Comparison of ENCODE assay signal across 8 mouse cellular contexts in genomic region chr11:95006525-95007219, GRCm38 (mm10). TPM values are rescaled to one million over a fixed set of nuclear protein-coding genes. Genes with fewer than 3 reads are reported as not detected.
A peak's percentile ranks its signal among the peaks of the same experiment; 100 is the strongest.
DNase-seq lines count a peak whose midpoint lies in the region; ATAC-seq lines count a peak whose summit lies in the region.

No protein-coding gene starts in this region.

- peaks cover 12% of the 10 kb centered on the region; the same call in 1 of the 2 replicates for H3K36me3 ChIP-seq in intestine, embryonic 16.5 days (ENCODE audit: control insufficient read depth, insufficient read depth, low read length)
- peaks cover 19% of the 10 kb centered on the region for H3K36me3 ChIP-seq in midbrain, embryonic 15.5 days (replicated peaks)

- H3K9me3 ChIP-seq in intestine, embryonic 16.5 days (ENCODE audit: control insufficient read depth, low read length), result no peaks in the 10 kb centered on the region
- H3K9me3 ChIP-seq in midbrain, embryonic 15.5 days, result no peaks in the 10 kb centered on the region

- WGBS in intestine, embryonic 16.5 days, result 1% methylated on average over 27 of the region's 27 CpGs
- WGBS in midbrain, embryonic 15.5 days, result 1% methylated on average over 27 of the region's 27 CpGs

- H3K27me3 ChIP-seq in intestine, embryonic 16.5 days (replicated peaks; ENCODE audit: control insufficient read depth, insufficient read depth, low read length), result no peaks in the 10 kb centered on the region
- H3K27me3 ChIP-seq in midbrain, embryonic 15.5 days (replicated peaks), result no peaks in the 10 kb centered on the region

- peak overlapping the region; percentile 63 for H3K9ac ChIP-seq in intestine, embryonic 16.5 days (ENCODE audit: low read depth, low read length)
- H3K9ac ChIP-seq in midbrain, embryonic 15.5 days, result peak overlapping the region; percentile 47

- peak overlapping the region; percentile 54 for H3K27ac ChIP-seq in intestine, embryonic 16.5 days (ENCODE audit: low read length)
- peak overlapping the region; percentile 82 for H3K27ac ChIP-seq in midbrain, embryonic 15.5 days

- peaks cover 25% of the 10 kb centered on the region for H3K4me1 ChIP-seq in intestine, embryonic 16.5 days (ENCODE audit: control insufficient read depth, insufficient read depth, low read length)
- H3K4me1 ChIP-seq in midbrain, embryonic 15.5 days, result peaks cover 41% of the 10 kb centered on the region

- peak overlapping the region; percentile 47 for H3K4me3 ChIP-seq in intestine, embryonic 16.5 days (ENCODE audit: low read length)
- H3K4me3 ChIP-seq in midbrain, embryonic 15.5 days, result peak overlapping the region; percentile 39

- DNase-seq in urinary bladder, adult 18-20 months (ENCODE audit: low spot score in 2 of 2), result peak; percentile 69 to 75
- no peak for DNase-seq in urinary bladder, postnatal 10 days (ENCODE audit: low spot score)
- DNase-seq in embryo, embryonic 11.5 days (ENCODE audit: low read depth, low spot score), result peak; percentile 67
- peak; percentile 72 to 86 for DNase-seq in gastrocnemius, postnatal 4 days (ENCODE audit: low spot score in 2 of 2)
- peak; percentile 95 for DNase-seq in liver
- peak; percentile 86 to 87 for DNase-seq in spleen, postnatal 36 days (ENCODE audit: low spot score in 2 of 2)

- peak overlapping the region; percentile 66 for H3K4me2 ChIP-seq in intestine, embryonic 16.5 days (ENCODE audit: low read depth, low read length)
- peak overlapping the region; percentile 80 for H3K4me2 ChIP-seq in midbrain, embryonic 15.5 days

- peak; percentile 74 for ATAC-seq in intestine, embryonic 16.5 days
- peak; percentile 55 for ATAC-seq in midbrain, embryonic 15.5 days (replicated peaks)

RNA-seq across cellular contexts. Expression of gene Samd14, which starts 3.0 kb away (rescaled TPM):
- total RNA-seq in gastrocnemius, postnatal 4 days (2021), result 10 to 100 TPM; 10.8 to 11.4 TPM
- polyA plus RNA-seq in intestine, embryonic 16.5 days (2015; fragmentation: Nextera tagmentation; extraction: Ambion mirVana), result 13.2 and 13.6 TPM in 2 replicates
- polyA plus RNA-seq in midbrain, embryonic 15.5 days (2015; fragmentation: Nextera tagmentation; extraction: Ambion mirVana), result 171 and 177 TPM in 2 replicates

RNA-seq across cellular contexts. Expression of gene Ppp1r9b, which starts 15.8 kb away (rescaled TPM):
- 10 to 100 TPM; 64.9 to 69.2 TPM for total RNA-seq in gastrocnemius, postnatal 4 days (2021)
- 5.2 and 5.6 TPM in 2 replicates for polyA plus RNA-seq in intestine, embryonic 16.5 days (2015; fragmentation: Nextera tagmentation; extraction: Ambion mirVana)
- polyA plus RNA-seq in midbrain, embryonic 15.5 days (2015; fragmentation: Nextera tagmentation; extraction: Ambion mirVana), result 20.5 and 22.2 TPM in 2 replicates

RNA-seq across cellular contexts. Expression of gene Sgca, which starts 30.5 kb away (rescaled TPM):
- total RNA-seq in gastrocnemius, postnatal 4 days (2021), result 100 to 1,000 TPM; 169 to 222 TPM
- polyA plus RNA-seq in intestine, embryonic 16.5 days (2015; fragmentation: Nextera tagmentation; extraction: Ambion mirVana), result 0.26 and 0.36 TPM in 2 replicates
- polyA plus RNA-seq in midbrain, embryonic 15.5 days (2015; fragmentation: Nextera tagmentation; extraction: Ambion mirVana), result not detected in 2 replicates

RNA-seq across cellular contexts. Expression of gene Pdk2, which starts 34.5 kb away (rescaled TPM):
- 100 to 1,000 TPM; 254 to 274 TPM for total RNA-seq in gastrocnemius, postnatal 4 days (2021)
- polyA plus RNA-seq in intestine, embryonic 16.5 days (2015; fragmentation: Nextera tagmentation; extraction: Ambion mirVana), result 42.2 and 48.2 TPM in 2 replicates
- 27.4 and 28.2 TPM in 2 replicates for polyA plus RNA-seq in midbrain, embryonic 15.5 days (2015; fragmentation: Nextera tagmentation; extraction: Ambion mirVana)

RNA-seq across cellular contexts. Expression of gene Hils1, which starts 39.3 kb away (rescaled TPM):
- total RNA-seq in gastrocnemius, postnatal 4 days (2021), result not detected
- polyA plus RNA-seq in intestine, embryonic 16.5 days (2015; fragmentation: Nextera tagmentation; extraction: Ambion mirVana), result not detected in 2 replicates
- polyA plus RNA-seq in midbrain, embryonic 15.5 days (2015; fragmentation: Nextera tagmentation; extraction: Ambion mirVana), result not detected in 2 replicates

Comparison
In these comparisons a context has a peak if more than half of its experiments do, and no peak if none do; other contexts are left out.
1. RNA of gene Samd14, which starts 3.0 kb away (polyA plus RNA-seq): 171 to 177 TPM in midbrain, embryonic 15.5 days; 13.2 to 13.6 TPM in intestine, embryonic 16.5 days; every median in the first group is over 10 times any median in the second.